Mouse (Mus musculus): ENCODE results near the gene Apoh. TPM values are rescaled to one million over a fixed set of nuclear protein-coding genes. Genes with fewer than 3 reads are reported as not detected.

The Apoh gene
- under 1 TPM; 0.80 to 0.86 TPM for total RNA-seq (2021)

GRCm38 (mm10) chr11:108342781-108343768, at the start of gene Apoh:
TSS of gene Apoh (plus strand) at chr11:108343354.
- DNase-seq = peak; percentile 28 to 38

- DNase-seq = no peak
Measured at GRCm38 (mm10) chr11:108293843-108294242, 49.3 kb upstream of the Apoh start.

GRCm38 (mm10) chr11:108294305-108294813, 48.8 kb upstream of the Apoh start:
- DNase-seq = no peak

- no peak for DNase-seq
Measured at GRCm38 (mm10) chr11:108295373-108295772, 47.8 kb upstream of the Apoh start.

GRCm38 (mm10) chr11:108297956-108298355, 45.2 kb upstream of the Apoh start:
- DNase-seq = no peak

GRCm38 (mm10) chr11:108299913-108300312, 43.2 kb upstream of the Apoh start:
- DNase-seq = no peak

GRCm38 (mm10) chr11:108300443-108300842, 42.7 kb upstream of the Apoh start:
- no peak for DNase-seq

GRCm38 (mm10) chr11:108301036-108301435, 42.1 kb upstream of the Apoh start:
- no peak for DNase-seq

GRCm38 (mm10) chr11:108301796-108302490, 41.2 kb upstream of the Apoh start:
- DNase-seq = no peak

- no peak for DNase-seq
Measured at GRCm38 (mm10) chr11:108303787-108304186, 39.4 kb upstream of the Apoh start.

GRCm38 (mm10) chr11:108307258-108307657, 35.9 kb upstream of the Apoh start:
- DNase-seq = no peak

GRCm38 (mm10) chr11:108308253-108308652, 34.9 kb upstream of the Apoh start:
- DNase-seq = no peak

GRCm38 (mm10) chr11:108309791-108310190, 33.4 kb upstream of the Apoh start:
- DNase-seq = no peak

GRCm38 (mm10) chr11:108311912-108312311, 31.2 kb upstream of the Apoh start:
- no peak for DNase-seq

- DNase-seq = no peak
Measured at GRCm38 (mm10) chr11:108312516-108312915, 30.6 kb upstream of the Apoh start.

GRCm38 (mm10) chr11:108315736-108316135, 27.4 kb upstream of the Apoh start:
- no peak for DNase-seq

GRCm38 (mm10) chr11:108317878-108318277, 25.3 kb upstream of the Apoh start:
- no peak for DNase-seq

GRCm38 (mm10) chr11:108319162-108319561, 24.0 kb upstream of the Apoh start:
- no peak for DNase-seq

GRCm38 (mm10) chr11:108320561-108320960, 22.6 kb upstream of the Apoh start:
- DNase-seq = no peak

GRCm38 (mm10) chr11:108322156-108322555, 21.0 kb upstream of the Apoh start:
- no peak for DNase-seq

- DNase-seq = no peak
Measured at GRCm38 (mm10) chr11:108325943-108326342, 17.2 kb upstream of the Apoh start.

- no peak for DNase-seq
Measured at GRCm38 (mm10) chr11:108330818-108331217, 12.3 kb upstream of the Apoh start.

- DNase-seq = no peak
Measured at GRCm38 (mm10) chr11:108333006-108333405, 10.1 kb upstream of the Apoh start.

Measured in layer of hippocampus, postnatal 36 days (tissue).